Mouse (Mus musculus): Measurements from ENCODE around the gene Abhd17c. TPM values are rescaled to one million over a fixed set of nuclear protein-coding genes. Genes with fewer than 3 reads are reported as not detected.

Abhd17c gene
- polyA plus RNA-seq, 1 experiment from 2014 or later = 58.4 TPM

DNA sequence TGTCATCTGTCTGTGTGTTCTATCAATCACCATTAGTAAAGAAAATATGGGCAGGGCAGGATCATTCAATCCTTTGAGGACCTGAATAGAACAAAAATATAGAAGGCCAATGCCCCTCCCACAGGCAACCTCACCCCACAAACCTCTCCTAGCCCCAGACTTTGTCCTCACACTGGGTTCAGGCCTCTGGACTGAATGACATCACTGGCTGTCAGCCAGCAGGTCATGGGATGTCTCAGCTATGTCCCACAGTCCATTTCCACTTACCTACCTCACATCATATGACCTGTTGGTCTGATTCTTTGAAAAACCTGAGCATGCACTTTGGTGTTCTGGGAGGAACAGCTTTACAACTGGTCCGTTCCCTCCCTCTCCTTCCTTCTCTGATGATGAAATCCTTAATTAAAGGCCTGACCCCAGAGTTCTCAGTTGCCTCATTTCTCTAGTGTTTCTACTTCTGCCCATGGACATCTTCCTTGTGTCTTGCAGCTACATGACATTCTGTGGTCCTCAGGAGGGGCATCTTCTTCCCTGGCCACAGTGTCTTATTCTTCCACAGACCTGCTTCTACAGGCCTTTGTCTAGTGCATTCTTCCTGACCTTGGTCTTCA, 19.6 kb upstream of the Abhd17c start:
- 77% methylated on average over 1 of the region's 1 CpGs for WGBS
- no peak overlapping the region for H3K4me3 ChIP-seq
- no peaks in the 10 kb centered on the region for H3K27me3 ChIP-seq
- no peaks in the 10 kb centered on the region for H3K36me3 ChIP-seq
- H3K27ac ChIP-seq = no peak overlapping the region
- H3K9me3 ChIP-seq (replicated peaks) = no peaks in the 10 kb centered on the region
- H3K4me1 ChIP-seq (replicated peaks) = no peaks in the 10 kb centered on the region
- no peak overlapping the region for H3K9ac ChIP-seq
- ATAC-seq (replicated peaks; ENCODE audit: insufficient number of reproducible peaks, insufficient read depth, low FRiP score, low read depth) = no peak
- H3K4me2 ChIP-seq = no peak overlapping the region

DNA sequence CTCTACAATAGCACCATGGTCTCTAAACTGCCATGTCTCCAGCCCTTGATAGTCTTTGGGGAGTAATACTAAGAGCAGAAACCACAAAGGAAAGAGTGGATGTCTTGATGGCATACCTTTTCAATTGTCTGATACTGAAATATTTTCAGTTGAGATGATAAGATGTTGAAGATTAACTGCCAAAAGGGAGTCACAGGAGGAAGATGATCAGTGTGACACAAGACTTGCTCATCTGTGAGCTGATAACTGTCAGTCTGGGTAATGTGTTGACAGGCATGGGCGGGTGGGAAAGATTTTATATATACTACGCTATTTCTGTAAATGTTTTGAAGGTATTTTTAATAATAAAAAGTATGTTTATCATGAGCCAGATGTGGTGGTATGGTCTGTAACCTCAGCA, 16.7 kb upstream of the Abhd17c start:
- no peaks in the 10 kb centered on the region for H3K36me3 ChIP-seq
- H3K4me2 ChIP-seq = no peak overlapping the region
- H3K27ac ChIP-seq = no peak overlapping the region
- no peak for ATAC-seq (replicated peaks; ENCODE audit: insufficient number of reproducible peaks, insufficient read depth, low FRiP score, low read depth)
- H3K4me1 ChIP-seq (replicated peaks) = no peaks in the 10 kb centered on the region
- H3K27me3 ChIP-seq = no peaks in the 10 kb centered on the region
- WGBS = 84% methylated on average over 2 of the region's 2 CpGs
- no peak overlapping the region for H3K9ac ChIP-seq
- no peak overlapping the region for H3K4me3 ChIP-seq
- H3K9me3 ChIP-seq (replicated peaks) = no peaks in the 10 kb centered on the region

DNA sequence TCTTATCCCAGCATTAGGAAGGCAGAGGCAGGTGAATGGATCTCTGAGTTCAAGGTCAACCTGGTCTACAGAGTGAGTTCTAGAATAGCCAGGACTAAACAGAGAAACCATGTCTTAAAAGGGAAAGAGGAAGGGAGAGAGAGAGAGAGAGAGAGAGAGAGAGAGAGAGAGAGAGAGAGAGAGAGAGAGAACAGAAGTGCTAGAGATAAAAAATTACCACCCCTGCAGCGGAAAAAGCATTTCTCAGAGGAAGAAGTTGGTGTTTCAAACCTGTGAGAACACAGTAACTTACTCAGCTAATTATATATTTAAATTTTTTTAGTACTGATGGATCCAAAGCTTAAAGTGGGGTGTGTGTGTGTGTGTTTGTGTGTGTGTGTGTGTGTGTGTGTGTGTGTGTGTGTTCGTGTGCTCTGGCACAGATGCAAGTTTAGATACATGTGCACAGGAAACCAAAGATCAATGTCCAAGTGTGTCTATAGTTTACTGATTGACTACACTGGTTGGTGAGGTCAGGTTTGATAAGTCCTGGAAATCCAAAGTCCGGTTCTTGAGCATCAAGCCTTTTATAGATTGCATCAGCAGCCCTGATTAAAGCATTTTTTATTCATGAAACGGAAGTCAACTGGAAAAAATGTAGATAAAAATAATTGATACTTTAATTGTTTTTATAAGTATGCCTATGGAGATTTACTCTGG, 15.2 kb upstream of the Abhd17c start:
- no peak overlapping the region for H3K9ac ChIP-seq
- no peaks in the 10 kb centered on the region for H3K4me1 ChIP-seq (replicated peaks)
- no peak for ATAC-seq (replicated peaks; ENCODE audit: insufficient number of reproducible peaks, insufficient read depth, low FRiP score, low read depth)
- 72% methylated on average over 4 of the region's 4 CpGs for WGBS
- no peak overlapping the region for H3K27ac ChIP-seq
- no peaks in the 10 kb centered on the region for H3K9me3 ChIP-seq (replicated peaks)
- no peaks in the 10 kb centered on the region for H3K36me3 ChIP-seq
- H3K27me3 ChIP-seq = no peaks in the 10 kb centered on the region
- no peak overlapping the region for H3K4me3 ChIP-seq
- no peak overlapping the region for H3K4me2 ChIP-seq

DNA sequence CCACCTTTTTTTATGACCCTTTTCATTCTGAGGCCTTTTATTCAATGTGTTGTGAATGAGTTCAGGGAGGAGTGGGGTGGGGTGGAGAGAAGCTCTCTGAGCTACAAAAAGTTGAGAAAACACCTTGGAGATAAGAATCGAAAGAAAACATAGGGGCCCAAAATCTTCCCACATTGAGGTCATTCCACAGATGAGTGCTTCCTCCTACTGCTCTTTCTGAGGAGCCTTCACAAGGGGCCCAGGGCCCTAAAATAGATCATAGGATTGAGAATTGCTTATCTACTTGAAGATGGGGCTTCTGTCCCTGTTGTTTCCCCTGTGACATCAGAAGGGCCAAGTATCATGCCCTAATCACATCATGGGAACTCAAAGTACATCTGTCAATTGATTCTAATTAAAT, 14.3 kb upstream of the Abhd17c start:
- Histone ChIP-seq H3K9me3 (replicated peaks) (no peaks in the 10 kb centered on the region), H3K27me3 (no peaks in the 10 kb centered on the region)
- 44% methylated on average over 1 of the region's 1 CpGs for WGBS

DNA sequence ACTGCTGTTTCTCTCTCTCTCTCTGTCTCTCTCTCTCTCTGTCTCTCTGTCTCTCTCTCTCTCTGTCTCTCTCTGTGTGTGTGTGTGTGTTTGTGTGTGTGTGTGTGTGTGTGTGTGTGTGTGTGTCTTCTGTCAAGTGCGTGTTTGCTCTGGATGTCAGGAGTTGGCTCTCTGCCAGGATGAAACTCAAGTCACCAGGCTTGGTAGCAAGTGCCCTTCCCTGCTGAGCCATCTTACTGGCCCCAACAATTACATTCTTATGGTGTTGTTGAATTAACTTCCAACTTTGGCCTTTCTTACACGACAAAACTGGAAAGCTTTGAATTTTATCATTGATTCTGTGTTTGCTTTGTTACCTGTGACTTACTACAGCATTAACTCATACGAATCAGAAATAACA, 13.6 kb upstream of the Abhd17c start:
- no peaks in the 10 kb centered on the region for H3K36me3 ChIP-seq
- no peak overlapping the region for H3K27ac ChIP-seq
- H3K9ac ChIP-seq = no peak overlapping the region
- no peaks in the 10 kb centered on the region for H3K4me1 ChIP-seq (replicated peaks)
- H3K4me3 ChIP-seq = no peak overlapping the region
- no peaks in the 10 kb centered on the region for H3K9me3 ChIP-seq (replicated peaks)
- H3K4me2 ChIP-seq = no peak overlapping the region
- no peak for ATAC-seq (replicated peaks; ENCODE audit: insufficient number of reproducible peaks, insufficient read depth, low FRiP score, low read depth)
- no peaks in the 10 kb centered on the region for H3K27me3 ChIP-seq
- WGBS = 50% methylated on average over 3 of the region's 3 CpGs

More for the DNA sequence above, 14.3 kb upstream of the Abhd17c start:
- Histone ChIP-seq H3K9ac (no peak overlapping the region), H3K4me2 (no peak overlapping the region), H3K36me3 (no peaks in the 10 kb centered on the region), H3K4me1 (replicated peaks) (no peaks in the 10 kb centered on the region), H3K4me3 (no peak overlapping the region), H3K27ac (no peak overlapping the region)
- ATAC-seq (replicated peaks; ENCODE audit: insufficient number of reproducible peaks, insufficient read depth, low FRiP score, low read depth) = no peak

DNA sequence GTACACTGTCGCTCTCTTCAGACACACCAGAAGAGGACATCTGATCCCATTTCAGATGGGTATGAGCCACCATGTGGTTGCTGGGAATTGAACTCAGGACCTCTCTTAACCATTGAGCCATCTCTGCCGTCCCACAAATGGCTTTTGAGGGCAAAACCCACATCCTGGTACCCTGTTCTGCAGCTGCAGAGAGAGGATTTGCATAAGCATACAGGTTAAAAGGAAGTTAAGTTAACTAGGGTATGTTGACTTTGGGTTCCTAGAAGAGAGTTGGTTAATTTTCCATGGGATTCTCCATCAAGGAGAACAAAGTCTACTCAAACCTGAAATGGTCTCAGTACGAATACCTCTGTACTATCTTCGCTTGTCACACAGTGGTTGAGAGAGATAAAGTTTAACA, 13.2 kb upstream of the Abhd17c start:
- no peak overlapping the region for H3K27ac ChIP-seq
- H3K9ac ChIP-seq = no peak overlapping the region
- H3K4me2 ChIP-seq = no peak overlapping the region
- no peak for ATAC-seq (replicated peaks; ENCODE audit: insufficient number of reproducible peaks, insufficient read depth, low FRiP score, low read depth)
- no peaks in the 10 kb centered on the region for H3K4me1 ChIP-seq (replicated peaks)
- no peak overlapping the region for H3K4me3 ChIP-seq
- no peaks in the 10 kb centered on the region for H3K27me3 ChIP-seq
- no peaks in the 10 kb centered on the region for H3K9me3 ChIP-seq (replicated peaks)
- WGBS = 62% methylated on average over 4 of the region's 4 CpGs
- H3K36me3 ChIP-seq = no peaks in the 10 kb centered on the region

DNA sequence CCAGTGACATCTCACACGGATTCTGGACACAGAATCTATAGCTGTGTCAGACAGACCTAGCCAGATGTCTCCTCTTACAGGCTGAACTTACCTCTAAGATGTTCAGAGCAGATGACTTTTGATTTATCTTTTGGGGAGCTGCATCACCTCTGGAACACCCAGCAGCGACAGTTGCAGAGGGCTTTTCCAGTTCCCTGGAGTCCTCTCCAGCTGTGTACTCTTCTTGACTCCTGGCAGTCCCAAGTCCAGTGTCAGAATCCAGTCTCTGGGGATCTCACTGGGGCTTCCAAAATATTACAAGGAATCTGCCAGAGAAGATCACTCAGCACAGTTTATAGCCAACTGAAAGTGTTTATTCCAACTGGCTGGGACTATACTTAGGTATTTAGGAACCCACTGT, 12.7 kb upstream of the Abhd17c start:
- H3K27me3 ChIP-seq = no peaks in the 10 kb centered on the region
- no peak overlapping the region for H3K4me3 ChIP-seq
- H3K27ac ChIP-seq = no peak overlapping the region
- WGBS = 70% methylated on average over 2 of the region's 2 CpGs
- no peak overlapping the region for H3K9ac ChIP-seq
- no peak overlapping the region for H3K4me2 ChIP-seq
- no peaks in the 10 kb centered on the region for H3K36me3 ChIP-seq
- ATAC-seq (replicated peaks; ENCODE audit: insufficient number of reproducible peaks, insufficient read depth, low FRiP score, low read depth) = no peak
- H3K4me1 ChIP-seq (replicated peaks) = no peaks in the 10 kb centered on the region
- H3K9me3 ChIP-seq (replicated peaks) = no peaks in the 10 kb centered on the region

DNA sequence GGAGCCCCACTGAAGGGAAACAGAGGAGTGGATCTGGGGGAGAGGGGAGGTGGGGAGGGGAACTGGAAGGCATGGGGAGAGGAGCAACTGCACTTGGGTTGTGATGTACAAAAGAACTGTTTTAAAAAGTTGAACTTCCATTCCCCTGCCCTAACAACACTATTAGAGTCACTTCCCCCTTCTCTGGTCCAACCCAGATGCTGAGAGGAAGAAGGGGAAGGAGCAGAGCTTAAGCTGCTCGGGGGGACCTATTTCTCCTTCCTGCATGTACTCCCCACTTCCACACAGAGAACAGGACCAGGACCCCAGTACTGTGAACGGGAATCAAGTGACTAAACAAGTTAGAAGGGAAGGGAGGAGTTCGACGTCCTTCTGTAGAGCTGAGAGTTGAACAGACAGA, 11.9 kb upstream of the Abhd17c start:
- H3K9ac ChIP-seq = no peak overlapping the region
- WGBS = 64% methylated on average over 4 of the region's 4 CpGs
- no peaks in the 10 kb centered on the region for H3K27me3 ChIP-seq
- no peak overlapping the region for H3K27ac ChIP-seq
- no peak overlapping the region for H3K4me3 ChIP-seq
- H3K4me1 ChIP-seq (replicated peaks) = no peaks in the 10 kb centered on the region
- ATAC-seq (replicated peaks; ENCODE audit: insufficient number of reproducible peaks, insufficient read depth, low FRiP score, low read depth) = no peak
- H3K36me3 ChIP-seq = no peaks in the 10 kb centered on the region
- H3K4me2 ChIP-seq = no peak overlapping the region
- H3K9me3 ChIP-seq (replicated peaks) = no peaks in the 10 kb centered on the region

DNA sequence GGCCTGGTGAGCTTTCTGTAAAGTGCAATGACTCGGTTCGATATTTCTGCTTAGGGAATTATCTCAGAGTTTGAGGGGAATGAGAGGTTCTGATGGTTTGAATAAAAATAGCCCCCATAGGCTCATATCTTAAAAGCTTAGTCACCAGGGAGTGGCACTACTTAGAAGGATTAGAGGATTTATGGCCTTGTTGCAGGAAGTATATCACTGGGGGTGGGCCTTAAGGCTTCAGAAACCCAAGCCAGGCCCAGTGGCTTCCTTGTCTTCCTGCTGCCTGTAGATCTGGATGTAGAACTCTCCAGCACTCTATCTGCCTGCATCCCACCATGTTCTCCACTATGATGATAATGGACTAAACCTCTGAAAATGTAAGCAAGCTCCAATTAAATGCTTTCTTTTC, 7.7 kb upstream of the Abhd17c start:
- H3K9ac ChIP-seq = no peak overlapping the region
- H3K4me2 ChIP-seq = no peak overlapping the region
- H3K4me3 ChIP-seq = no peak overlapping the region
- ATAC-seq (replicated peaks; ENCODE audit: insufficient number of reproducible peaks, insufficient read depth, low FRiP score, low read depth) = no peak
- no peaks in the 10 kb centered on the region for H3K4me1 ChIP-seq (replicated peaks)
- H3K27me3 ChIP-seq = no peaks in the 10 kb centered on the region
- H3K27ac ChIP-seq = no peak overlapping the region
- no peaks in the 10 kb centered on the region for H3K9me3 ChIP-seq (replicated peaks)
- 59% methylated on average over 2 of the region's 2 CpGs for WGBS
- no peaks in the 10 kb centered on the region for H3K36me3 ChIP-seq

DNA sequence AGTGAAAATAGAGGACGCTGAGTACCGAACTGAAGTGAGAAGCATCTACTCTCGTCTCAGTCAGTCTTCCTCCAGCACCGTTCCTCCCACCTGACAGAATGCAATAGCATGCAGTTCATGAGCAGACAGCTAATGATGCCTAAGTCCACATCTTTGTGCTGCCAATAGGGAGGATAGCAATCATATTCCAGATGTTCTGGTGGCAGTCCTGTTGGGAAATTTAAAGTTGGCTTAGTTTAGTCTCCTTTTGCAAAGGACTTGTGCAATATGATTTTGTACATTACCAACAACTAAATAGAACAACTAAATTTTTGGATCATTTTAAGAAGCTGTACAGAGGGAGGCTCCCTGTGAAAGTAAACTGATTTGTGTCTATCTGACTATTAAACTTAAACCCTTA, 2.1 kb upstream of the Abhd17c start:
- Histone ChIP-seq H3K9ac (no peak overlapping the region), H3K27ac (no peak overlapping the region), H3K36me3 (no peaks in the 10 kb centered on the region), H3K9me3 (replicated peaks) (no peaks in the 10 kb centered on the region), H3K4me3 (no peak overlapping the region), H3K4me2 (no peak overlapping the region), H3K27me3 (no peaks in the 10 kb centered on the region), H3K4me1 (replicated peaks) (peaks cover 20% of the 10 kb centered on the region)
- ATAC-seq (replicated peaks; ENCODE audit: insufficient number of reproducible peaks, insufficient read depth, low FRiP score, low read depth) = no peak
- WGBS = 86% methylated on average over 4 of the region's 4 CpGs

DNA sequence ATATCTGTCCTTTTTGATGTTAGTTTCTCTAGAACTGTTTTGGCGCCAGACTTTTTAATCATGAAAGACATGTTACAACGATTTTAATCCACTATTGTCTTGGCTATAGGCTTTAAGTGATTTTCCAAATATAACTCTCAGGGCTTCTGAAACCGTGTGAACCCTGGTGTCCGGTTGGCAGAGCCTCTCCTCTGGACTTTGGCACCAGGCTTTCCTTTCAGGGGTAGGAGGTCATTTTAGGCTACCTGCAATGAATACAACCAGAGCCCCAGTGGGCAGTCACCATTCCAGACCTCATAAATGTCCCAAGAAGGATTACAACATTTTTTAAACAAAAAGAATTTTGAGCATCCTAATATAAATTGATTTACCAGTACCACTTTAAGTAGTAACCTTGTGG, 1.1 kb upstream of the Abhd17c start:
- no peaks in the 10 kb centered on the region for H3K36me3 ChIP-seq
- H3K27ac ChIP-seq = no peak overlapping the region
- no peaks in the 10 kb centered on the region for H3K27me3 ChIP-seq
- peak overlapping the region; percentile 95 for H3K4me3 ChIP-seq
- H3K9me3 ChIP-seq (replicated peaks) = no peaks in the 10 kb centered on the region
- peaks cover 30% of the 10 kb centered on the region for H3K4me1 ChIP-seq (replicated peaks)
- ATAC-seq (replicated peaks; ENCODE audit: insufficient number of reproducible peaks, insufficient read depth, low FRiP score, low read depth) = no peak
- 59% methylated on average over 4 of the region's 4 CpGs for WGBS
- no peak overlapping the region for H3K9ac ChIP-seq
- peak overlapping the region; percentile 76 for H3K4me2 ChIP-seq

DNA sequence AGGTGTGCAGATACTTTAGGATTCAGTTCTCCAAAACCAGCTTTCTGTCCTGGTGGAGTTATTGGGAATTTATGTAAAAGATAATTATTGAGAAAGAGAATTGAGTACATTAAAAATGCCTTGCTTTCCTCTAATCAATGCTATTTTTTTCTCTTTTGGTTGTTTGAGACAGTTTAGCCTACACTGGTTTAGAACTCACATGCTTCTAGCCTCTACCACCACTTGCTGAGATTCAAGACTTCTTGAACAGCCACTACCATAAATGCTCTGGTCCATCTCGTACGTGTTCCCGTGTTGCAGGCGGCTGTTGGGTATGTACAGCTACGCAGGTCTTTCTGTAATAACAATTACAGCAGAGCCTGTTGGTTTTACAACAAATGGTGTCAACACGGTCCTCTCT, 681 bp upstream of the Abhd17c start:
- Histone ChIP-seq H3K4me2 (peak overlapping the region; percentile 76), H3K4me1 (replicated peaks) (peaks cover 34% of the 10 kb centered on the region), H3K27me3 (no peaks in the 10 kb centered on the region), H3K9me3 (replicated peaks) (no peaks in the 10 kb centered on the region), H3K4me3 (peak overlapping the region; percentile 95), H3K27ac (peak overlapping the region; percentile 96; the same call in 1 of the 2 replicates), H3K9ac (peak overlapping the region; percentile 97), H3K36me3 (no peaks in the 10 kb centered on the region)
- 48% methylated on average over 6 of the region's 6 CpGs for WGBS
- ATAC-seq (replicated peaks; ENCODE audit: insufficient number of reproducible peaks, insufficient read depth, low FRiP score, low read depth) = no peak
